Mouse (Mus musculus) heart, embryonic 13.5 days (tissue): ENCODE measurements around the gene Fam117b. TPM values are rescaled to one million over a fixed set of nuclear protein-coding genes. Genes with fewer than 3 reads are reported as not detected.

Experiments
- ATAC-seq: fragments of 200-750 bp; cut with Nextera tagmentation; 2 replicates; pipeline ENCODE4 v1.8.0; 2017; ENCODE audit warnings: moderate TSS enrichment; ENCODE audit not compliant: insufficient number of reproducible peaks, low FRiP score, low TSS enrichment; ENCODE audit errors: extremely low read depth
- H3K27ac ChIP-seq: fragments of 300-500 bp; sonication (generic); replicated peaks from 2 replicates; pipeline ENCODE4 v1.5.1; 2015; ENCODE audit warnings: moderate library complexity, mild to moderate bottlenecking, inconsistent platforms
- H3K27me3 ChIP-seq: fragments of 300-500 bp; sonication (generic); replicated peaks from 2 replicates; pipeline ENCODE4 v1.6.1; 2015; ENCODE audit warnings: mild to moderate bottlenecking, inconsistent platforms
- H3K36me3 ChIP-seq: fragments of 300-500 bp; sonication (generic); 2 replicates; pipeline ENCODE4 v1.6.1; 2015; ENCODE audit warnings: mild to moderate bottlenecking, inconsistent platforms
- H3K4me1 ChIP-seq: fragments of 300-500 bp; sonication (generic); 2 replicates; pipeline ENCODE4 v1.6.1; 2015; ENCODE audit warnings: inconsistent platforms
- H3K4me2 ChIP-seq: fragments of 300-500 bp; sonication (generic); 2 replicates; pipeline ENCODE4 v1.6.1; 2015; ENCODE audit warnings: inconsistent platforms, mild to moderate bottlenecking, moderate library complexity
- H3K4me3 ChIP-seq: fragments of 300-500 bp; sonication (generic); 2 replicates; pipeline ENCODE4 v1.5.1; 2015; ENCODE audit warnings: moderate library complexity, mild to moderate bottlenecking, inconsistent platforms
- H3K9ac ChIP-seq: fragments of 300-500 bp; sonication (generic); 2 replicates; pipeline ENCODE4 v1.6.1; 2015; ENCODE audit warnings: inconsistent platforms, mild to moderate bottlenecking, moderate library complexity
- H3K9me3 ChIP-seq: fragments of 300-500 bp; sonication (generic); 2 replicates; pipeline ENCODE4 v1.6.1; 2016; ENCODE audit warnings: inconsistent platforms
- WGBS: fragments of 180-500 bp; shearing (Covaris S2); methylation state at CpG from one replicate; pipeline ENCODE4 v1.1.7; 2015; ENCODE audit warnings: mixed read lengths; 5-methylcytosine and 5-hydroxymethylcytosine counted together
- polyA plus RNA-seq: library from polyadenylated mRNA; unstranded; fragments of >200 nt; fragmentation: Nextera tagmentation; extraction: Ambion mirVana; gene quantifications from 2 replicates; pipeline ENCODE4 v1.2.1, GENCODE M21; 2015

Gene Fam117b
- polyA plus RNA-seq, 1 experiment from 2014 or later = 3.4 TPM

GRCm38 (mm10) chr1:59913869-59914225 is 1.0 kb downstream of the Fam117b start:
- Histone ChIP-seq H3K4me2 (peak overlapping the region; percentile 79), H3K4me1 (peaks cover 32% of the 10 kb centered on the region), H3K4me3 (peak overlapping the region; percentile 99), H3K36me3 (no peaks in the 10 kb centered on the region), H3K27ac (peak overlapping the region; percentile 92), H3K27me3 (no peaks in the 10 kb centered on the region), H3K9me3 (no peaks in the 10 kb centered on the region), H3K9ac (peak overlapping the region; percentile 96)
- WGBS = 3% methylated on average over 12 of the region's 12 CpGs
- no peak for ATAC-seq

GRCm38 (mm10) chr1:59914799-59915198 is 2.0 kb downstream of the Fam117b start:
- Histone ChIP-seq H3K27ac (no peak overlapping the region), H3K4me3 (peak overlapping the region; percentile 99), H3K36me3 (no peaks in the 10 kb centered on the region), H3K9ac (peak overlapping the region; percentile 96; the same call in 1 of the 2 replicates), H3K4me1 (peaks cover 32% of the 10 kb centered on the region), H3K27me3 (no peaks in the 10 kb centered on the region), H3K9me3 (no peaks in the 10 kb centered on the region), H3K4me2 (peak overlapping the region; percentile 79)
- no peak for ATAC-seq
- WGBS = 56% methylated on average over 3 of the region's 3 CpGs

- no peak for ATAC-seq
Observed at GRCm38 (mm10) chr1:59915843-59916610, 3.2 kb downstream of the Fam117b start.

GRCm38 (mm10) chr1:59917401-59917800 is 4.6 kb downstream of the Fam117b start:
- Histone ChIP-seq H3K4me3 (no peak overlapping the region), H3K4me1 (peaks cover 32% of the 10 kb centered on the region), H3K36me3 (no peaks in the 10 kb centered on the region), H3K4me2 (no peak overlapping the region), H3K9ac (no peak overlapping the region), H3K9me3 (no peaks in the 10 kb centered on the region), H3K27me3 (no peaks in the 10 kb centered on the region), H3K27ac (no peak overlapping the region)
- WGBS = 75% methylated on average over 3 of the region's 3 CpGs
- no peak for ATAC-seq

More at GRCm38 (mm10) chr1:59915843-59916610, 3.2 kb downstream of the Fam117b start:
- no peaks in the 10 kb centered on the region for H3K9me3 ChIP-seq
- 61% methylated on average over 10 of the region's 10 CpGs for WGBS
- no peaks in the 10 kb centered on the region for H3K36me3 ChIP-seq
- peaks cover 32% of the 10 kb centered on the region for H3K4me1 ChIP-seq
- H3K27me3 ChIP-seq = no peaks in the 10 kb centered on the region
- H3K27ac ChIP-seq = peak overlapping the region; percentile 64
- peak overlapping the region; percentile 58; the same call in 1 of the 2 replicates for H3K9ac ChIP-seq
- H3K4me3 ChIP-seq = no peak overlapping the region
- peak overlapping the region; percentile 30 for H3K4me2 ChIP-seq

- Histone ChIP-seq H3K9me3 (no peaks in the 10 kb centered on the region), H3K27me3 (no peaks in the 10 kb centered on the region), H3K4me1 (peaks cover 32% of the 10 kb centered on the region), H3K4me2 (no peak overlapping the region), H3K36me3 (no peaks in the 10 kb centered on the region; the same call in 1 of the 2 replicates), H3K27ac (no peak overlapping the region), H3K4me3 (no peak overlapping the region), H3K9ac (no peak overlapping the region)
- ATAC-seq = no peak
Observed at GRCm38 (mm10) chr1:59918075-59918474, 5.3 kb downstream of the Fam117b start.

GRCm38 (mm10) chr1:59923201-59923600 is 10.4 kb downstream of the Fam117b start:
- 70% methylated on average over 1 of the region's 1 CpGs for WGBS
- H3K27ac ChIP-seq = no peak overlapping the region
- H3K9ac ChIP-seq = no peak overlapping the region

GRCm38 (mm10) chr1:59923673-59924072 is 10.9 kb downstream of the Fam117b start:
- Histone ChIP-seq H3K4me3 (no peak overlapping the region), H3K9me3 (no peaks in the 10 kb centered on the region), H3K4me2 (no peak overlapping the region), H3K27ac (no peak overlapping the region), H3K9ac (no peak overlapping the region), H3K4me1 (peaks cover 3% of the 10 kb centered on the region; the same call in 1 of the 2 replicates), H3K36me3 (peaks cover 4% of the 10 kb centered on the region), H3K27me3 (no peaks in the 10 kb centered on the region)
- ATAC-seq = no peak
- WGBS = 76% methylated on average over 1 of the region's 1 CpGs

More at GRCm38 (mm10) chr1:59923201-59923600, 10.4 kb downstream of the Fam117b start:
- Histone ChIP-seq H3K4me1 (peaks cover 5% of the 10 kb centered on the region), H3K4me3 (no peak overlapping the region), H3K9me3 (no peaks in the 10 kb centered on the region), H3K36me3 (peaks cover 2% of the 10 kb centered on the region), H3K27me3 (no peaks in the 10 kb centered on the region), H3K4me2 (no peak overlapping the region)
- no peak for ATAC-seq

GRCm38 (mm10) chr1:59924411-59924810 is 11.6 kb downstream of the Fam117b start:
- Histone ChIP-seq H3K36me3 (peaks cover 4% of the 10 kb centered on the region), H3K9ac (no peak overlapping the region), H3K9me3 (no peaks in the 10 kb centered on the region), H3K27ac (no peak overlapping the region), H3K4me2 (no peak overlapping the region), H3K27me3 (no peaks in the 10 kb centered on the region), H3K4me1 (peaks cover 3% of the 10 kb centered on the region; the same call in 1 of the 2 replicates), H3K4me3 (no peak overlapping the region)
- ATAC-seq = no peak
- 100% methylated on average over 2 of the region's 2 CpGs for WGBS

- Histone ChIP-seq H3K27ac (no peak overlapping the region), H3K9me3 (no peaks in the 10 kb centered on the region)
- ATAC-seq = no peak
Observed at GRCm38 (mm10) chr1:59926021-59926672, 13.3 kb downstream of the Fam117b start.

GRCm38 (mm10) chr1:59927131-59927680 is 14.4 kb downstream of the Fam117b start:
- H3K4me2 ChIP-seq = no peak overlapping the region
- peaks cover 7% of the 10 kb centered on the region for H3K4me1 ChIP-seq
- no peak overlapping the region for H3K9ac ChIP-seq
- H3K36me3 ChIP-seq = peaks cover 4% of the 10 kb centered on the region
- ATAC-seq = no peak
- no peak overlapping the region for H3K4me3 ChIP-seq
- H3K27ac ChIP-seq = no peak overlapping the region
- H3K9me3 ChIP-seq = no peaks in the 10 kb centered on the region
- H3K27me3 ChIP-seq = no peaks in the 10 kb centered on the region
- WGBS = 87% methylated on average over 2 of the region's 2 CpGs

More at GRCm38 (mm10) chr1:59926021-59926672, 13.3 kb downstream of the Fam117b start:
- no peak overlapping the region for H3K4me2 ChIP-seq
- no peak overlapping the region for H3K4me3 ChIP-seq
- H3K9ac ChIP-seq = no peak overlapping the region
- peaks cover 6% of the 10 kb centered on the region for H3K4me1 ChIP-seq
- peaks cover 4% of the 10 kb centered on the region for H3K36me3 ChIP-seq
- H3K27me3 ChIP-seq = no peaks in the 10 kb centered on the region
- 81% methylated on average over 3 of the region's 3 CpGs for WGBS

GRCm38 (mm10) chr1:59930926-59931325 is 18.1 kb downstream of the Fam117b start:
- H3K9ac ChIP-seq = no peak overlapping the region
- no peaks in the 10 kb centered on the region for H3K9me3 ChIP-seq
- H3K4me2 ChIP-seq = no peak overlapping the region
- H3K36me3 ChIP-seq = peaks cover 4% of the 10 kb centered on the region
- H3K4me1 ChIP-seq = peaks cover 7% of the 10 kb centered on the region
- ATAC-seq = no peak
- H3K4me3 ChIP-seq = no peak overlapping the region
- H3K27me3 ChIP-seq = no peaks in the 10 kb centered on the region
- no peak overlapping the region for H3K27ac ChIP-seq
